Comparison of ENCODE assay signal across 9 mouse cellular contexts in the genomic region with DNA sequence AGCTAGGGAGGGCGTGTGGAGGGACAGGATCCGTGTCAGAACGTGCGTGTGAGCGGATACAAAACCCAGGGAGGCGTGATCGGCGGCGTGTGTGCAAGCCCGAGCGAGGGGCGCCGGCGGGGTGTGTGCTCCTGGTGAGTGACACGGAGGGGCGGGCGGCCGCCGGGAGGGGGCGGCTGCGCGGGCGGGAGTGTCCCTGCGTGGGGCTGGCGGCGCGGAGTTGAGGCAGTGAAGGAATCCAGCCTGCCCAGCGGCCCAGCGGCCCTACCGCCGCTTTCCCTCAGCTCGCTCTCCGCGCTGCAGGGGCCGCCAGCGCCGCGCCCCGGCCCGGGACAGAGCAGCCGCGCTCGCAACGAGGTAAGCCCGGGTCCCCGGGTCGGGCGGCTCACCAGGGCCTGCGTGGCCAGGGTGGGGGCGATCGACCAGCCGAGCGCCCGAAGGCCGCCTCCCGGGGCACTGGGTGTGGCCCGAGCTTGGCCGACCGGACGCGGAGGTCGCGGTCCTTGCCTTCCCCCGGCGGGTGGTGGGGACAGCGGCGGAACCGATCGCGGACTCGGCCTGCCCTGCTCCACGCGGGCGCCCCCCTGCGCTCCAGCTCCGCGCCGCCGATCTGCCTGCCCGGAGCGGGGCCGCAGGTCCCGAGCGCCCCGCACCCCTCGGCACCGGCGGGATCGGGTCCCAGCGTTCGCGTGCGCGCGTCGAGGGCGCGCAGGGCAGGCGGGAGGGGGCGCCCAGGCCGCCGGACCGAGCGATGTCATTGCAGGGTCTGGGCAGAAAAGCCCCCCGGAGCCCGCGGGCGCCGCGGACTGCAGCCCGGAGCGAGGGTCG. TPM values are rescaled to one million over a fixed set of nuclear protein-coding genes. Genes with fewer than 3 reads are reported as not detected.
DNase-seq lines count a peak whose midpoint lies in the region; ATAC-seq lines count a peak whose summit lies in the region.
"Had no signal": no experiment of that assay in that cellular context is flagged by ENCODE, and none has a peak within 500 bp of the region (broad histone marks: within the 10 kb centered on the region; RNA-seq: fewer than 3 reads in every experiment).

No protein-coding gene starts in this region.

- H3K9me3 ChIP-seq in intestine, embryonic 16.5 days (ENCODE audit: control insufficient read depth, low read length) = no peaks in the 10 kb centered on the region
- no peaks in the 10 kb centered on the region for H3K9me3 ChIP-seq in limb, embryonic 11.5 days (ENCODE audit: control insufficient read depth, low read length)
- H3K9me3 ChIP-seq in midbrain, embryonic 14.5 days (ENCODE audit: control insufficient read depth, low read length) = no peaks in the 10 kb centered on the region

- peak; percentile 74 for DNase-seq in adrenal gland, postnatal 14 days
- DNase-seq in embryo, embryonic 11.5 days (ENCODE audit: low read depth, low spot score) = peak; percentile 40
- DNase-seq in gastrocnemius, postnatal 4 days (ENCODE audit: low spot score in 2 of 2) = peak; percentile 75 to 84
- peak; percentile 80 for DNase-seq in limb, embryonic 11.5 days (ENCODE audit: low spot score)
- peak; percentile 85 for DNase-seq in midbrain, embryonic 14.5 days
- DNase-seq in spleen, postnatal 4 days (ENCODE audit: low spot score in 2 of 2) = peak; percentile 16 to 66
- no peak for DNase-seq in natural killer cell, adult 2 months (ENCODE audit: low spot score in 2 of 2)

- peak overlapping the region; percentile 97 for H3K9ac ChIP-seq in intestine, embryonic 16.5 days (ENCODE audit: low read depth, low read length)
- peak overlapping the region; percentile 85 for H3K9ac ChIP-seq in limb, embryonic 11.5 days (ENCODE audit: low read length)
- peak overlapping the region; percentile 93 for H3K9ac ChIP-seq in midbrain, embryonic 14.5 days (replicated peaks; ENCODE audit: low read length)

- no peaks in the 10 kb centered on the region for H3K36me3 ChIP-seq in intestine, embryonic 16.5 days (ENCODE audit: control insufficient read depth, insufficient read depth, low read length)
- no peaks in the 10 kb centered on the region for H3K36me3 ChIP-seq in limb, embryonic 11.5 days (ENCODE audit: control insufficient read depth, insufficient read depth, low read length)
- H3K36me3 ChIP-seq in midbrain, embryonic 14.5 days (ENCODE audit: control insufficient read depth, insufficient read depth, low read length) = no peaks in the 10 kb centered on the region

- WGBS in intestine, embryonic 16.5 days = under 1% methylated on average over 111 of the region's 113 CpGs
- 0% methylated on average over 58 of the region's 113 CpGs for WGBS in limb, embryonic 11.5 days
- under 1% methylated on average over 106 of the region's 113 CpGs for WGBS in midbrain, embryonic 14.5 days

- peak overlapping the region; percentile 85 for H3K4me2 ChIP-seq in intestine, embryonic 16.5 days (ENCODE audit: low read depth, low read length)
- H3K4me2 ChIP-seq in limb, embryonic 11.5 days (ENCODE audit: low read depth, severe bottlenecking) = peak overlapping the region; percentile 82
- H3K4me2 ChIP-seq in midbrain, embryonic 14.5 days (ENCODE audit: low read length) = peak overlapping the region; percentile 78

- peak overlapping the region; percentile 98 for H3K27ac ChIP-seq in intestine, embryonic 16.5 days (ENCODE audit: low read length)
- H3K27ac ChIP-seq in limb, embryonic 11.5 days (replicated peaks; ENCODE audit: low read depth, low read length) = peak overlapping the region; percentile 79
- H3K27ac ChIP-seq in midbrain, embryonic 14.5 days (replicated peaks; ENCODE audit: low read depth, low read length) = peak overlapping the region; percentile 96
- H3K27ac ChIP-seq: macrophage had no signal

- H3K4me1 ChIP-seq in intestine, embryonic 16.5 days (ENCODE audit: control insufficient read depth, insufficient read depth, low read length) = peaks cover 7% of the 10 kb centered on the region; the same call in 1 of the 2 replicates
- no peaks in the 10 kb centered on the region for H3K4me1 ChIP-seq in limb, embryonic 11.5 days (ENCODE audit: control insufficient read depth, insufficient read depth, low read length)
- peaks cover 12% of the 10 kb centered on the region for H3K4me1 ChIP-seq in midbrain, embryonic 14.5 days (ENCODE audit: control insufficient read depth, insufficient read depth, low read length)

- peak overlapping the region; percentile 90 for H3K4me3 ChIP-seq in intestine, embryonic 16.5 days (ENCODE audit: low read length)
- peak overlapping the region; percentile 71 for H3K4me3 ChIP-seq in limb, embryonic 11.5 days (ENCODE audit: low read depth, low read length)
- peak overlapping the region; percentile 81 for H3K4me3 ChIP-seq in midbrain, embryonic 14.5 days (replicated peaks; ENCODE audit: low read depth, low read length)

- peak; percentile 89 for ATAC-seq in intestine, embryonic 16.5 days
- peak; percentile 87 for ATAC-seq in limb, embryonic 11.5 days (ENCODE audit: insufficient number of reproducible peaks, low FRiP score, low TSS enrichment, low read depth)
- peak; percentile 85 for ATAC-seq in midbrain, embryonic 14.5 days (ENCODE audit: low FRiP score, low TSS enrichment)

- no peaks in the 10 kb centered on the region for H3K27me3 ChIP-seq in intestine, embryonic 16.5 days (replicated peaks; ENCODE audit: control insufficient read depth, insufficient read depth, low read length)
- H3K27me3 ChIP-seq in limb, embryonic 11.5 days (ENCODE audit: control insufficient read depth, insufficient read depth, low read length) = no peaks in the 10 kb centered on the region
- no peaks in the 10 kb centered on the region for H3K27me3 ChIP-seq in midbrain, embryonic 14.5 days (ENCODE audit: control insufficient read depth, insufficient read depth, low read length)

RNA-seq across cellular contexts. Expression of a gene that starts 0.9 kb away (rescaled TPM):
- 6.6 and 8.3 TPM in 2 replicates for total RNA-seq in adrenal gland, postnatal 14 days (2021)
- 10 to 100 TPM; 72.4 to 84.7 TPM for total RNA-seq in gastrocnemius, postnatal 4 days (2021)
- 53.0 and 56.7 TPM in 2 replicates for polyA plus RNA-seq in intestine, embryonic 16.5 days (2015; fragmentation: Nextera tagmentation; extraction: Ambion mirVana)
- polyA plus RNA-seq in limb, embryonic 11.5 days (2014; fragmentation: Nextera tagmentation; extraction: Ambion mirVana) = 46.7 and 53.4 TPM in 2 replicates
- 69.2 and 69.8 TPM in 2 replicates for polyA plus RNA-seq in midbrain, embryonic 14.5 days (2014; fragmentation: Nextera tagmentation; extraction: Ambion mirVana)
- polyA plus RNA-seq: macrophage had no signal

Comparison
In these comparisons a context has a peak if more than half of its experiments do, and no peak if none do; other contexts are left out.
1. DNase-seq: peak in adrenal gland, postnatal 14 days (single experiment), embryo, embryonic 11.5 days (single experiment), gastrocnemius, postnatal 4 days (2 of 2), limb, embryonic 11.5 days (single experiment), midbrain, embryonic 14.5 days (single experiment) and spleen, postnatal 4 days (2 of 2); none in natural killer cell, adult 2 months (0 of 2).
2. Peak in every context shown above with its lines, with median percentiles within 50 percentile points of each other: ATAC-seq, H3K27ac ChIP-seq, H3K4me2 ChIP-seq, H3K4me3 ChIP-seq and H3K9ac ChIP-seq.